Mouse (Mus musculus) gastrocnemius, adult 2 months (tissue): ENCODE measurements around the gene Slco2a1. TPM values are rescaled to one million over a fixed set of nuclear protein-coding genes. Genes with fewer than 3 reads are reported as not detected.

Experiments
- DNase-seq: peaks from one replicate; pipeline ENCODE4 v3.0.0; 2022
- H3K27ac ChIP-seq: fragments of 200-600 bp; 2 replicates; pipeline ENCODE4 v1.8.1; 2022; ENCODE audit warnings: mild to moderate bottlenecking
- H3K4me3 ChIP-seq: fragments of 200-600 bp; 2 replicates; pipeline ENCODE4 v1.8.1; 2022; ENCODE audit warnings: mild to moderate bottlenecking, moderate library complexity
- CTCF ChIP-seq: fragments of 200-600 bp; IDR thresholded peaks from 2 replicates; pipeline ENCODE4 v1.8.1; 2022; ENCODE audit warnings: antibody characterized with exemption, mild to moderate bottlenecking, moderate library complexity
- intact Hi-C: fragments of 180-260 bp; cut with DNase I; formaldehyde crosslinking; loops from one replicate; pipeline ENCODE4 v1.15.1; 2025
- total RNA-seq, 2 experiments: library from RNA; stranded (reverse); gene quantifications; 2 replicates each; pipeline ENCODE4 v1.2.3; 2021

The Slco2a1 gene
- total RNA-seq, 2 experiments from 2014 or later, result 0.59 to 0.84 TPM

- no peak for TF ChIP-seq CTCF
- no peak for DNase-seq
- no peak overlapping the region for H3K27ac ChIP-seq
- intact Hi-C loops, result no loop called here
- no peak overlapping the region for H3K4me3 ChIP-seq
Observed at GRCm38 (mm10) chr9:103133493-103134124, 145.1 kb downstream of the Slco2a1 start.

- no peak for TF ChIP-seq CTCF
- DNase-seq, result no peak
- intact Hi-C loops, result no loop called here
- Histone ChIP-seq H3K27ac (no peak overlapping the region), H3K4me3 (no peak overlapping the region)
Observed at GRCm38 (mm10) chr9:103134450-103135030, 146.0 kb downstream of the Slco2a1 start.

- intact Hi-C loops, result no loop called here
- DNase-seq, result no peak
- TF ChIP-seq CTCF, result no peak
- H3K27ac ChIP-seq, result no peak overlapping the region
- no peak overlapping the region for H3K4me3 ChIP-seq
Observed at GRCm38 (mm10) chr9:103139481-103139880, 151.0 kb downstream of the Slco2a1 start.

DNA sequence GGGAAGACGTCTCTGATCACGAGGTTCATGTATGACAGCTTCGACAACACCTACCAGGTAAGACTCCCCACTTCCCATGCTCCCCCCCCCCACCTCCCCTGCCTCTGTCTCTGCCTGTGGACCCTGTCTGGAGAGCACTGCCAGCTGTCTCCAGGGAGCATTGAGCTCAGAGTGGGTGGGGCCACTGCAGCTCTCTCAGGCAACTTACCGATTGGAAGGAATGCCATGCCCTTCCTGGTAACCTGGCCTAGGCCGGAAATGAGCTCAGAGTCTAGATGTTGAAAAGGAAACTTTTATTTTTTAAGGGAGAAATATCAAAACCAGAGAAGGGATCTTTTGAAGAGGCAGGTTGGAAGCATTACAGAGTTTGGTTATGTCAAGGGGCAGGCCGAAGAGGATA is 151.9 kb downstream of the Slco2a1 start:
- Histone ChIP-seq H3K27ac (no peak overlapping the region), H3K4me3 (no peak overlapping the region)
- DNase-seq, result no peak
- no peak for TF ChIP-seq CTCF
- intact Hi-C loops, result no loop called here

DNA sequence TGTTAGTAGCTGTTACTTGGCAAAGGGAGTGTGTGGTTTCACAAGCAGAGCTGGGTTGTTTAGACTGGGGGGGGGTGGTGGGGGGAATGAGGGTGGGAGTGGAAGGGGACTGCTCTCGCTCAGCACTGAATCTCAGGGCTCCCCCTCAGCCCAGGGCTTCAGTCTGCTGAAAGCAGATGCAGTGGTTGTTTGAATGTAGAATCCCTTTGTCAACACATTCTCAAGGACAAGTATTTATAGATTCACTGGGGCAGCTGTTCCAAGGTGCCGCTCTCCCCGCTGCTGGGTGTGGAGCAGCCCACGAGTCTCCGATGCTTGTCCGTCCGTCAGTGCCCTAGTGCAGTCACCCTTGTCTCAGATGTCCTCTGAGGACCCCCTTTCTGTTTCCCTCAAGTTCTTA is 152.8 kb downstream of the Slco2a1 start:
- Histone ChIP-seq H3K27ac (no peak overlapping the region), H3K4me3 (no peak overlapping the region)
- TF ChIP-seq CTCF, result no peak
- intact Hi-C loops, result no loop called here
- no peak for DNase-seq

DNA sequence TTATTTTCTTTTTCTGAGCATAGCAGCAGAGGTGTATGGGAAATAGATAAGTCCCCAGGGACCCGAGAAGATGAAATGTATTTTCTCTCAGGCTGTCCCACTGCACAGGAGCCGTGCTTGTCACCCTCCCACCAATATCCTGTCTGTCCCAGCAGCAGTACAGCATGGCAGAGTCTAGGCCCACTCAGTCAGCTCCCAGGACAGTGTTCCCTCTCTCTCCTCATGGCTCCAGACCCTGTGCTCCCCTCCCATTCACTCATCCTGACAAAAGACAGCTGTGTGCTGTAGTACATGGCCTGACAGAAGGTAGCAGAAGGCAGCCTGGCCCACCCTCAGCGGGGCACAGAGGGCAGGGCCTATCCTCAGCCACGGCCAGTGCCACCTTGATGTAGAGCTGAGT is 155.4 kb downstream of the Slco2a1 start:
- intact Hi-C loops, result no loop called here
- no peak overlapping the region for H3K27ac ChIP-seq
- no peak for DNase-seq
- H3K4me3 ChIP-seq, result no peak overlapping the region
- no peak for TF ChIP-seq CTCF

GRCm38 (mm10) chr9:103145351-103145750 is 156.8 kb downstream of the Slco2a1 start:
- no peak overlapping the region for H3K27ac ChIP-seq
- H3K4me3 ChIP-seq, result no peak overlapping the region
- no peak for TF ChIP-seq CTCF
- DNase-seq, result no peak
- intact Hi-C loops, result no loop called here

Other genes with a start within 250 kb of the Slco2a1 start
- gene Ryk, start 153.8 kb upstream of the Slco2a1 start, total RNA-seq, result 10 to 100 TPM; 47.6 to 51.4 TPM
- gene Rab6b, start 123.1 kb downstream of the Slco2a1 start, total RNA-seq, result 1 to 10 TPM; 1.1 to 1.2 TPM
- 10 to 100 TPM; 16.2 to 18.2 TPM for gene Srprb, start 213.4 kb downstream of the Slco2a1 start, total RNA-seq
- gene Gm20425, start 241.6 kb downstream of the Slco2a1 start, total RNA-seq, result 1 to 10 TPM; 1.7 to 3.5 TPM
- 10 to 100 TPM in 1 of 2 experiments, 1 to 10 TPM in 1; 5.3 to 11.5 TPM for gene Trf, start 241.7 kb downstream of the Slco2a1 start, total RNA-seq